Comparison of ENCODE assay signal across 23 mouse cellular contexts in the genomic region with DNA sequence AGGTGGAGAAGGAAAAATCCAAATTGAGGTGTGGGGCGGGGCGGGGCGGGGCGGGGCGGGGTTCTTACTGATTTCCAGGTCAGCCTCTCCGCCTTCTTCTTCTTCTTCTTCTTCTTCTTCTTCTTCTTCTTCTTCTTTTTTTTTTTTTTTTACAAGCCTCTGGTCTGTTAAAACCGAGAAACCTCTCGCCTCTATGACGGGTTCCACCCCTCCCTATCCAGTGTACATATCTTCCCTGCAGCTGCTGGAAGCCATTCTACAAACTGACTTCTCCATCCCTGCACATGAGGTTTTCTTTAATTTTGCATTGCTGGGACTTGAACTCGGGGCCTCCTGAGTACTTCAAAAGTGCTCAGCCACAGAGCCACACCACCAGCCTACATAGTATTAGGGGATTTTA. TPM values are rescaled to one million over a fixed set of nuclear protein-coding genes. Genes with fewer than 3 reads are reported as not detected.
A peak's percentile ranks its signal among the peaks of the same experiment; 100 is the strongest.
DNase-seq lines count a peak whose midpoint lies in the region; TF ChIP-seq lines count a peak whose summit lies in the region.
"Had no signal": no experiment of that assay in that cellular context is flagged by ENCODE, and none has a peak within 500 bp of the region (broad histone marks: within the 10 kb centered on the region; RNA-seq: fewer than 3 reads in every experiment).

No protein-coding gene starts in this region.

- no peak overlapping the region for H3K4me3 ChIP-seq in MEL (ENCODE audit: control insufficient read depth in 1 of 2, insufficient read depth in 1 of 2, low read depth in 2 of 2, low read length in 2 of 2)

- H3K36me3 ChIP-seq in MEL (ENCODE audit: control insufficient read depth in 1 of 2, insufficient read depth in 2 of 2, low read length in 2 of 2): peaks cover 0 to 12% of the 10 kb centered on the region in 2 experiments; a peak in 2 of 4 replicates
- H3K36me3 ChIP-seq: G1E had no signal

- no peaks in the 10 kb centered on the region for H3K27me3 ChIP-seq in MEL (ENCODE audit: control insufficient read depth in 1 of 2, insufficient read depth in 2 of 2, low read length in 2 of 2)
- H3K27me3 ChIP-seq: CH12.LX, Patski had no signal

- H3K79me2 ChIP-seq in MEL (ENCODE audit: control insufficient read depth, insufficient read depth, low read length, poor library complexity): no peaks in the 10 kb centered on the region

- TF ChIP-seq POLR2A in MEL (IDR thresholded peaks at IDR 0.05; ENCODE audit: control insufficient read depth in 1 of 2, insufficient read depth in 1 of 2, low read depth in 1 of 2, low read length in 2 of 2, poor library complexity in 1 of 2): no peak

- H3K9me3 ChIP-seq in MEL (replicated peaks; ENCODE audit: insufficient read depth, low read length): no peaks in the 10 kb centered on the region
- H3K9me3 ChIP-seq: G1E had no signal

- no peak overlapping the region for H3K9ac ChIP-seq in MEL (ENCODE audit: control insufficient read depth, low read depth, low read length, poor library complexity, severe bottlenecking)

- H3K27ac ChIP-seq in MEL (ENCODE audit: control insufficient read depth, low read depth, low read length): no peak overlapping the region; the same call in 1 of the 2 replicates

- peaks cover 3 to 17% of the 10 kb centered on the region in 2 experiments; a peak in 3 of 4 replicates for H3K4me1 ChIP-seq in MEL (ENCODE audit: control insufficient read depth in 1 of 2, insufficient read depth in 2 of 2, low read length in 2 of 2)

- peak; percentile 41 for DNase-seq in MEL (ENCODE audit: low read depth, low spot score)
- no peak for DNase-seq in left cerebral cortex, postnatal 36 days (ENCODE audit: low spot score in 2 of 2)
- DNase-seq: adrenal gland, adult 2 months; adrenal gland, adult 8-10 months; adrenal gland, postnatal 10 days; adrenal gland, postnatal 14 days; adrenal gland, postnatal 25 days; adrenal gland, postnatal 36 days; B cell, adult 2 months; cerebellum, adult 11 months; cerebellum, adult 11-12 months; cerebellum, adult 18-20 months; cerebellum, adult 2 months; cerebellum, adult 8-10 months had no signal

- no peak for TF ChIP-seq CTCF in MEL (IDR thresholded peaks at IDR 0.05 in 2 of 3, conservative IDR thresholded peaks at IDR 0.05 in 1 of 3; ENCODE audit: control insufficient read depth in 1 of 3, insufficient read depth in 1 of 3, low read depth in 2 of 3, low read length in 3 of 3, poor library complexity in 1 of 3, severe bottlenecking in 1 of 3)

- intact Hi-C loops in left cerebral cortex, postnatal 36 days (cut with DNase I): no loop called here

- TF ChIP-seq EP300 in MEL (IDR thresholded peaks at IDR 0.05; ENCODE audit: low read depth in 1 of 2, low read length in 2 of 2): no peak

- no peak for TF ChIP-seq RAD21 in MEL (IDR thresholded peaks at IDR 0.05; ENCODE audit: low read depth, low read length)

TF ChIP-seq in MEL, 35 proteins besides CTCF, POLR2A, EP300 and RAD21:
- TF ChIP-seq USF2 (IDR thresholded peaks at IDR 0.05; ENCODE audit: borderline replicate concordance in 1 of 2, insufficient read depth in 1 of 2, low read depth in 1 of 2, low read length in 2 of 2) (no peak), ELF1 (IDR thresholded peaks at IDR 0.05; ENCODE audit: low read depth, low read length) (no peak), TBP (IDR thresholded peaks at IDR 0.05; ENCODE audit: low read depth, low read length) (peak; percentile 70; the same call in 1 of the 2 replicates), UBTF (IDR thresholded peaks at IDR 0.05; ENCODE audit: borderline replicate concordance, insufficient read depth, low read depth, low read length) (0 out of 2 replicates have a peak, but pooled peaks have one; percentile 59), ZNF384 (IDR thresholded peaks at IDR 0.05; ENCODE audit: low read depth, low read length) (peak; percentile 88), TAL1 (IDR thresholded peaks at IDR 0.05; ENCODE audit: low read length) (no peak)

RNA-seq across cellular contexts. Expression of a gene that starts 3.1 kb away (rescaled TPM):
- total RNA-seq in MEL (2012; rRNA removed): not detected in 2 replicates
- under 1 TPM in 1 of 2 experiments, not detected in 1; 0.04 TPM for polyA plus RNA-seq in MEL (2012; ENCODE audit: insufficient read depth in 1 of 2, insufficient read length in 2 of 2, low read depth in 1 of 2, low replicate concordance in 2 of 2, missing spikeins in 1 of 2)
- total RNA-seq in left cerebral cortex, postnatal 36 days (2021): not detected
- total RNA-seq: ES-E14 had no signal
- polyA plus RNA-seq: C2C12, Patski had no signal

RNA-seq across cellular contexts. Expression of a gene that starts 29.3 kb away (rescaled TPM):
- not detected in 2 replicates for total RNA-seq in MEL (2012; rRNA removed)
- polyA plus RNA-seq in MEL (2012; ENCODE audit: insufficient read depth in 1 of 2, insufficient read length in 2 of 2, low read depth in 1 of 2, low replicate concordance in 2 of 2, missing spikeins in 1 of 2): not detected
- total RNA-seq in left cerebral cortex, postnatal 36 days (2021): not detected
- total RNA-seq: CH12.LX, G1E had no signal
- polyA plus RNA-seq: activated CD4-positive, CD25-positive, alpha-beta regulatory T cell, adult 4 months; brain, embryonic 14.5 days; C2C12; CD4-positive, CD25-positive, alpha-beta regulatory T cell, adult 4 months; cerebellum, adult 2 months; G1E; Patski had no signal

RNA-seq across cellular contexts. Expression of a gene that starts 34.7 kb away (rescaled TPM):
- not detected in 2 replicates for total RNA-seq in MEL (2012; rRNA removed)
- not detected for polyA plus RNA-seq in MEL (2012; ENCODE audit: insufficient read depth in 1 of 2, insufficient read length in 2 of 2, low read depth in 1 of 2, low replicate concordance in 2 of 2, missing spikeins in 1 of 2)
- total RNA-seq in left cerebral cortex, postnatal 36 days (2021): not detected
- total RNA-seq: adrenal gland, adult 18-20 months; adrenal gland, adult 2 months; adrenal gland, adult 8-10 months; adrenal gland, postnatal 14 days; adrenal gland, postnatal 25 days; adrenal gland, postnatal 36 days had no signal
- polyA plus RNA-seq: adrenal gland, adult 2 months; brain, embryonic 14.5 days; C2C12; cerebellum, adult 2 months; G1E; Patski had no signal

RNA-seq across cellular contexts. Expression of a gene that starts 39.0 kb away (rescaled TPM):
- not detected in 2 replicates for total RNA-seq in MEL (2012; rRNA removed)
- polyA plus RNA-seq in MEL (2012; ENCODE audit: insufficient read depth in 1 of 2, insufficient read length in 2 of 2, low read depth in 1 of 2, low replicate concordance in 2 of 2, missing spikeins in 1 of 2): not detected
- total RNA-seq in left cerebral cortex, postnatal 36 days (2021): not detected
- total RNA-seq: adrenal gland, adult 2 months; adrenal gland, adult 8-10 months; adrenal gland, postnatal 25 days; CH12.LX; G1E had no signal
- polyA plus RNA-seq: activated CD4-positive, CD25-positive, alpha-beta regulatory T cell, adult 4 months; adrenal gland, adult 2 months; C2C12; CD4-positive, CD25-positive, alpha-beta regulatory T cell, adult 4 months; cerebellum, adult 2 months; G1E; Patski had no signal

RNA-seq across cellular contexts. Expression of a gene that starts 53.5 kb away (rescaled TPM):
- not detected in 2 replicates for total RNA-seq in MEL (2012; rRNA removed)
- under 1 TPM in 1 of 2 experiments, not detected in 1; 0.07 TPM for polyA plus RNA-seq in MEL (2012; ENCODE audit: insufficient read depth in 1 of 2, insufficient read length in 2 of 2, low read depth in 1 of 2, low replicate concordance in 2 of 2, missing spikeins in 1 of 2)
- total RNA-seq in left cerebral cortex, postnatal 36 days (2021): not detected
- polyA plus RNA-seq: G1E, Patski had no signal
